Mouse (Mus musculus) megakaryocyte progenitor cell, adult 5-6 weeks (primary cell): Measurements from ENCODE around the gene Csf2rb. TPM values are rescaled to one million over a fixed set of nuclear protein-coding genes. Genes with fewer than 3 reads are reported as not detected.
"Not testable (repeated sequence)": the region's sequence is repeated elsewhere in the genome, so short reads cannot be mapped to it uniquely, and the experiment has no call there.

ENCODE experiments used
- ATAC-seq: replicated peaks from 2 replicates; pipeline ENCODE4 v1.8.0; 2016; ENCODE audit warnings: mild to moderate bottlenecking, moderate TSS enrichment, inconsistent platforms; ENCODE audit not compliant: poor library complexity
- total RNA-seq, 2 experiments: library from RNA; stranded (forward) in 1 of 2; stranded (reverse) in 1 of 2; fragments of 157-497, 149-512 nt in 1 of 2; fragments of 200-1000 nt in 1 of 2; gene quantifications; 2 replicates each; pipeline versions ENCODE4 v1.2.3 to v1.2.4; 2015 to 2017

Gene Csf2rb
- total RNA-seq (2015) = 52.6 and 56.2 TPM in 2 replicates
- 48.5 and 55.8 TPM in 2 replicates for total RNA-seq (2017)

- peak; percentile 71 for ATAC-seq
These were observed at the start of gene Csf2rb for GRCm38 (mm10) chr15:78325671-78326339. Gene Csf2rb (plus strand): TSS chr15:78325752.

GRCm38 (mm10) chr15:78278308-78278707 lies 47.2 kb upstream of the Csf2rb start:
- ATAC-seq = peak; percentile 81

GRCm38 (mm10) chr15:78287941-78288340 lies 37.6 kb upstream of the Csf2rb start:
- ATAC-seq = no peak

GRCm38 (mm10) chr15:78289775-78290174 lies 35.8 kb upstream of the Csf2rb start:
- not testable (repeated sequence) for ATAC-seq

- not testable (repeated sequence) for ATAC-seq
These were observed 32.3 kb upstream of the Csf2rb start for GRCm38 (mm10) chr15:78293228-78293627.

GRCm38 (mm10) chr15:78293716-78294115 lies 31.8 kb upstream of the Csf2rb start:
- no peak for ATAC-seq

GRCm38 (mm10) chr15:78298558-78298957 lies 27.0 kb upstream of the Csf2rb start:
- ATAC-seq = no peak

GRCm38 (mm10) chr15:78299641-78300040 lies 25.9 kb upstream of the Csf2rb start:
- ATAC-seq = peak; percentile 52

GRCm38 (mm10) chr15:78300773-78301172 lies 24.8 kb upstream of the Csf2rb start:
- ATAC-seq = no peak

- no peak for ATAC-seq
These were observed 22.8 kb upstream of the Csf2rb start for GRCm38 (mm10) chr15:78302718-78303117.

- no peak for ATAC-seq
These were observed 21.8 kb upstream of the Csf2rb start for GRCm38 (mm10) chr15:78303665-78304233.

GRCm38 (mm10) chr15:78305341-78305933 lies 20.1 kb upstream of the Csf2rb start, which contains the start of gene Csf2rb2:
Gene Csf2rb2 (minus strand): TSS chr15:78305721.
- ATAC-seq = peak; percentile 78

- ATAC-seq = no peak
These were observed 15.7 kb upstream of the Csf2rb start for GRCm38 (mm10) chr15:78309865-78310264.

- no peak for ATAC-seq
These were observed 14.6 kb upstream of the Csf2rb start for GRCm38 (mm10) chr15:78310971-78311370.

- ATAC-seq = peak; percentile 64
These were observed 12.9 kb upstream of the Csf2rb start for GRCm38 (mm10) chr15:78312421-78313233.

- ATAC-seq = not testable (repeated sequence)
These were observed 11.9 kb upstream of the Csf2rb start for GRCm38 (mm10) chr15:78313659-78314058.

GRCm38 (mm10) chr15:78318338-78319171 lies 7.0 kb upstream of the Csf2rb start:
- peak; percentile 47 for ATAC-seq

GRCm38 (mm10) chr15:78320825-78321496 lies 4.6 kb upstream of the Csf2rb start:
- ATAC-seq = peak; percentile 84

- ATAC-seq = no peak
These were observed 2.2 kb upstream of the Csf2rb start for GRCm38 (mm10) chr15:78323366-78323765.

- ATAC-seq = no peak
These were observed 1.3 kb upstream of the Csf2rb start for GRCm38 (mm10) chr15:78324294-78324693.
